Mouse (Mus musculus) gonadal fat pad, adult 2 months (tissue): ENCODE results near the gene Usp34. TPM values are rescaled to one million over a fixed set of nuclear protein-coding genes. Genes with fewer than 3 reads are reported as not detected.
"Not testable (repeated sequence)": the region's sequence is repeated elsewhere in the genome, so short reads cannot be mapped to it uniquely, and the experiment has no call there.

Source experiments
- DNase-seq: peaks from one replicate; pipeline ENCODE4 v3.0.0-alpha.2; 2012; ENCODE audit warnings: low read depth
- polyA plus RNA-seq: library from polyadenylated mRNA; depleted of rRNA; stranded (reverse); fragments of >200 nt; gene quantifications from 2 replicates; pipeline ENCODE4 v1.2.3, GENCODE M21; 2012

The Usp34 gene
- polyA plus RNA-seq, 1 experiment, result 15.6 TPM

DNA sequence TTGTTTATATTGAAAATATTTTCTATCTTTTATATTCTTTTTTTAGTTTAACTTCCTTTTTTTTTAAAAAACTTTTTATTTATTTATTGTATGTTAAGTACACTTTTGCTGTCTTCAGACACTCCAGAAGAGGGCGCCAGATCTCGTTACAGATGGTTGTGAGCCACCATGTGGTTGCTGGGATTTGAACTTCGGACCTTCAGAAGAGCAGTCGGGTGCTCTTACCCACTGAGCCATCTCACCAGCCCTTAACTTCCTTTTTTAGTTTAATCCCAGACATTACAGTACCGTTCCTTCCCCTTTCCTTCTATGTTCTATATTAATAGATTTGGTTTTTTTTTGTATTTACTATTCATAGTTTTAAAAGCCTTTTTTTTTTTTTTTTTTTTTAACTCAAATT is 50.5 kb downstream of the Usp34 start:
- DNase-seq, result not testable (repeated sequence)

GRCm38 (mm10) chr11:23359687-23360235 is 53.1 kb downstream of the Usp34 start:
- DNase-seq, result not testable (repeated sequence)

DNA sequence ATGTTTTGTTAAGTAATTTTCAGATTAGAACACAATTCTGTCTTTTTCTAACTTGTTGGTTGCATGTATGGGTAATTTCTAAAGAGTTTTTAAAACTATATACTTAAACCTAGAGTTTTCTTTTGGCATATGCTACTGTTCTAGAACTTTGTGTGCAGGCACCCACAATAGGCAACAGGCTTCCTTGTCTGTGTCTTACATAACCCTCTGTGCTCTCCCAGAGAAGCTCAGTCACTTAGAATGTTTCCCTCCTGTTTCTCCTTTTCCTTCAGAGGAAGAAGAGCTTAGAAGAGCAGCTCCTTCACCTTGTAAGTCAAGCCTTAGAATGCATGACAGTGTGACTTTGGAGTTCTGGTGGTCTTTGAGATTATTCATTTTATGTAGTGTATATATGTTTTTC is 55.6 kb downstream of the Usp34 start:
- DNase-seq, result no peak

- DNase-seq, result no peak
These were observed 57.7 kb downstream of the Usp34 start for GRCm38 (mm10) chr11:23364348-23364747.

- DNase-seq, result no peak
These were observed 65.3 kb downstream of the Usp34 start for GRCm38 (mm10) chr11:23372032-23372431.

DNA sequence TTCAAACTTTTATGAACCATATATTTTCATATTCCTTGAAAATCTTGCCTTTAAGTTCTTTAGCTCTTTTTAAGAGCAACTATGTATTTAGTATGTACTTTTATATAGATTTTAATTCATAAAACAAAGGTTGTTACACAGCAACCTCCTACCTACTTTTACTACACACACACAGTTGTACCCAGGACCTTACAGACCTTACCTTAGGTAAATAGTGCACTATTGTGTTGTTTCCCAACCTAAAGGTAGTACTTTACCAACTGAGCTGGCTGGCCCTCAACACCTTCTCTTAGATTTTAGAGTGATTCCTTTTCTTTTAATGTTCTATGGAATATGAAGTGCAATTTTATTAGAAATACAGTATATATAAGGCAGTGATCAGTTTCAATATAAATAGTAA is 65.8 kb downstream of the Usp34 start:
- no peak for DNase-seq

- DNase-seq, result no peak
These were observed 73.4 kb downstream of the Usp34 start for GRCm38 (mm10) chr11:23380055-23380454.

GRCm38 (mm10) chr11:23380595-23380994 is 73.9 kb downstream of the Usp34 start:
- no peak for DNase-seq

GRCm38 (mm10) chr11:23382787-23383186 is 76.1 kb downstream of the Usp34 start:
- no peak for DNase-seq

DNA sequence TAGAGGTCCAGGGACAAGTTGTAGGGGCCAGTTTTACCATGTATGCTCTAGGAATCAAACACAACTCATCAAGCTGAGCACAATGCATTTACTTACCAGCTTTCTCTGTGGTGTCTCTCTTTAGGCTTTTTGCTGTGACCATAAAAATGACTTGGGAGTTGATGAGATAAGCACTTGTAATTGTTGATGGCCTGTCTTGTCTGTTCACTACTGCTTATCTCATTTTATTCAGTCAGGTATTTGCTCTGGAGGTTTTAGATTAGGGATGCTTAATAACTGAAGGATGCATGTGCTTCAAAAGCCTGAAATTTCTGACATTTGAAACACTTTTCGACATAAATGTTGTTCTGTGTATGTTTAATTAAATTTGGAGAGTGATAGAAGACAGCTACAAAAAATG is 83.0 kb downstream of the Usp34 start:
- no peak for DNase-seq

DNA sequence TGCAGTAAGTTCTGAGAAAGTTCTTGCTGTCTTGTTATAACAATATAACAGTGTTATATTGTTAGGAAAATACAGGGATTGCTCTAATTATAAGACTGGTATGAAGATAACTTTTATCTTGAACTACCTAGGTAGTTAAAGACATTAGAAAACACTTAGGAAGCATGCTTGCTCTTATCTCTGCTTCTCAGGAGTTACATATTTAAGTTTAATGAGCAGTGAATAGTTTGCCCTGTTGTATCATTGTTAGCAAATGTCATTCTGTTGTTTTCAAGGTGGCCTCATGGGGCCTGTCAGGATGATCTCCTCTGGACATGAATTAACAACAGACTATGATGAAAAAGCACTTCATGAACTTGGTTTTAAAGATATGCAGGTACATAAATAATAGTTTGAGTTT is 85.9 kb downstream of the Usp34 start:
- no peak for DNase-seq

- DNase-seq, result no peak
These were observed 89.9 kb downstream of the Usp34 start for GRCm38 (mm10) chr11:23396608-23397007.

- no peak for DNase-seq
These were observed 94.5 kb downstream of the Usp34 start for GRCm38 (mm10) chr11:23400978-23401776.

- no peak for DNase-seq
These were observed 121.6 kb downstream of the Usp34 start for GRCm38 (mm10) chr11:23428301-23428700.

DNA sequence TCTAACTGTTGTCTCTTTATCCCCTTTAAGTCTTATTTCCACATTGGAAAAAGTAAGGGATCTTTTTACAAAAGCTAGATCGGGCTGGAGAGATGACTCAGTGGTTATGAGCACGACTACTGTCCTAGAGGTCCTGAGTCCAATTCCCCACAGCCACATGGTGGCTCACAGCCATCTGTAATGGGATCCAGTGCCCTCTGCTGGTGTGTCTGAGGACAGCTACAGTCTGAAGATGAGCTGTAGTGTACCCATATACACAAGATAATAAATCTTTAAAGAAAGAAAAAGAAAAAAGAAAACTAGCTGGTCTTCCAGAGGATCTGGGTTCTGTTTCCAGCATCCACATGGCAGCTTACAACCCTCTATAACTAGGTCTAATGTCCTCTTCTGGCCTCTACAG is 123.3 kb downstream of the Usp34 start:
- DNase-seq, result no peak

DNA sequence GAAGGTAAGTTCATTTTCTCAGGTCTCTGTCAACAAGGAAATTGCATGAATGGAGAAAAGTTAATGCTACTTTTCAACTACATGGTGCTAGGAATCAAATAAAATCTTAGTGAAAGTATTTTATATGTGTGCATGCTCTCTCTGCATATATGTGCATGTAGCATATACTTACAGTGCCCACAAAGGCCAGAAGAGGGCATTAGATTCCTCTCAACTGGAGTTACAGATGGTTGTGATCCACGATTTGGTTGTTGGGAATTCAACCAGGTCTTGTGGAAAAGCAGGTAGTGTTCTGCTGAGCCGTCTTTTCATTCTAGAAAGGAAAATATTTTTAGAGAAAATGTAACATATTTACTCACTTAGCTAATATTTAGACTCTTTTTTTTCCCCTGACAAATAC is 129.4 kb downstream of the Usp34 start:
- DNase-seq, result no peak

DNA sequence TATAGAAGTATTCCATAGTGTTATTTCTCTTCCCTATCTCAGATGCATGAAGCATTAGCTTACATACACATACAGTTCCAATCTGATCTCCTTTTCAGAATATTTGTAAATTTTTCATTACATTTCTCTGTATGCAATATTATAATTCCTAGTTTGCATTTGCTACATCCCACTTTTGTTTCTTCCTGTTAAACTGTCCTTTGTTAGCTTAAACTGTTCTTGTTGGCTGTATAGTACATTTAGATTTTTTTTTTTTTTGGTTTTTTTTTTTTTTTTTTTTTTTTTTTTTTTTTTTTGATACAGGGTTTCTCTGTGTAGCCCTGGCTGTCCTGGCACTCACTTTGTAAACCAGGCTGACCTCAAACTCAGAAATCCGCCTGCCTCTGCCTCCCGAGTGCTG is 159.2 kb downstream of the Usp34 start:
- not testable (repeated sequence) for DNase-seq

- no peak for DNase-seq
These were observed 183.3 kb downstream of the Usp34 start for GRCm38 (mm10) chr11:23489955-23490354.

DNA sequence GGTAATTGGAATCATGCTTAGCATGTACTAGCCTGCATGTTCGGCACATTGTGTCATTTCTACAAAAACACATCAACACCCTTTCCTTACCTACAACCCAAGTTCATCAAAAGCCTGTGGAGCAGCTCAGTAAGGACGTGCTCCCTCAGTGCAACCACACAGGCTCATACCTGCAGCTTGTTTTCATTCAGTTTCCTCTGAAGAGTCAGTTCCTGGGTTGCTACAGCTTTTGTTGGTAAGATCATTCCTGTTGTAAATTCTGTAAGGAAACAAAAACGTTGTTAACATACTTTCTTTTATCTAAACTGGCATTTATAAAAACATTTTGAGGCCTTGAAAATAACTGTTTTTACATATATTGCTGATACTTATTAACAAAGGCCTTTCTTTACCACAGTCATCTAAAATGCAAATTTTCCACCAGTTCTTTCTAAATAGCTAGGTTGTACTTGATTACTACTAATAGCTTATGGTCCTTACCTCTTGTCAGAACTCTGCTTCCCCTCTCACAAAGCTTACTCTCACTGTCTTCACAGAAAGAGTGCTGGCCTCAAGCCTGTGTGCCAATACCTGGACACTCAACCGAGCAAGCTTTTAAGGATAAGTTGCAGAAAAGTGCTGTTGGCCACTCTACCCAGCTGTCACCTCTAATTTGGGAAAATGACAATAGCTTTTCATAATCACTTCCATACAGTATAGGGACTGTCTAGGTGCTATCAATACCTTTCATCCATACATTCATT is 185.5 kb downstream of the Usp34 start:
- no peak for DNase-seq

DNA sequence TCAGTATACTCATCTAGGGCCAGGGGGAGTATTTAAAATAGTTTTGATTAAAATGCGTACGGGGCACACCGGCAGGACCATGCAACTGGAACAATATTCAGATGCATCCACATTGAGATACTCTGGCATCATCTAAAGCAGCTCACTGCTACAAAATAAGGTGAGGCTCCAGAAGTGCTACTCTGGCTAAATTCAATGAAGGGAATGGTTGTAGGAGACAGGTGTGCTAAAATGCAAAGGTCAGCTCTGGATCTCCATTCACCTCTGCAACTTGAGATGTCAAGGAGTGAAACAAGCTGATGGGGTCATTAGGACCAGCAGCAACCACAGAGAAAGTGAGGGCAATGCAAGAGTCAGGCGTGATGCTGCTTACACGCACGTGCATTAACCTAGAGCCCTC is 188.5 kb downstream of the Usp34 start:
- DNase-seq, result no peak

- no peak for DNase-seq
These were observed 190.0 kb downstream of the Usp34 start for GRCm38 (mm10) chr11:23496661-23497060.

DNA sequence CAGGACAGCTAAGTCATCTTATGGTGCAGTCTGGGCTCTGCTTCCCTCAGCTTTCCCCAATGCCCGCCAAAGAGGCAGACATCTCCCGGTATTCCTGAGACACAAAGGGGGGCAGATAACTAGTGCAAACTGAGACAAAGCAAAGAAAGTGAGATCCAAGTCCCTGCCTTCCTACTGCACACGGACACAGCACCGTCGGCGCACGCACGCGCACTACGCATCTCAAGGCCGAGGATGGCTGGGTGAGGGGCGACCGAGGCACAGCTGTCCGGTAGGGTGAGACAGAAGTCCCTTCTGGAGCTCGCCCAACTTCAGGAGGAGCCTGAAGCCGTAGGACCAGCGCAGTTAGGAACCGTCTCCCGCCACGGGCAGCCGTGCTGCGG is 190.6 kb downstream of the Usp34 start:
- DNase-seq, result no peak
